Mouse (Mus musculus) myocyte (in vitro differentiated cells): ENCODE measurements at regions not wholly inside any gene's neighbourhood (a gene's known extent, or its start where the extent isn't known, plus 50 kb on each side); places are given as distances from the start of the nearest gene placed in this dataset.

ENCODE experiments used
- E2F4 ChIP-seq: IDR thresholded peaks from one replicate; pipeline ENCODE4 v1.6.1; 2011; ENCODE audit warnings: mild to moderate bottlenecking, control low read depth, moderate library complexity; ENCODE audit not compliant: insufficient read depth
- POLR2A ChIP-seq: IDR thresholded peaks from one replicate; pipeline ENCODE4 v1.6.1; 2011; ENCODE audit warnings: low read depth, mild to moderate bottlenecking, control low read depth, moderate library complexity; ENCODE audit not compliant: insufficient read length
- POLR2AphosphoS2 ChIP-seq: IDR thresholded peaks from one replicate; pipeline ENCODE4 v1.6.1; 2011; ENCODE audit warnings: low read depth, control low read depth; ENCODE audit not compliant: insufficient read length
- TCF12 ChIP-seq: IDR thresholded peaks from one replicate; pipeline ENCODE4 v1.6.1; 2011; ENCODE audit warnings: mild to moderate bottlenecking, control low read depth; ENCODE audit not compliant: poor library complexity, insufficient read depth, severe bottlenecking
- TCF3 ChIP-seq: IDR thresholded peaks from one replicate; pipeline ENCODE4 v1.6.1; 2011; ENCODE audit warnings: low read depth, control low read depth; ENCODE audit not compliant: insufficient read length
- USF1 ChIP-seq: IDR thresholded peaks from one replicate; pipeline ENCODE4 v1.6.1; 2011; ENCODE audit warnings: low read depth, mild to moderate bottlenecking, control low read depth, moderate library complexity

DNA sequence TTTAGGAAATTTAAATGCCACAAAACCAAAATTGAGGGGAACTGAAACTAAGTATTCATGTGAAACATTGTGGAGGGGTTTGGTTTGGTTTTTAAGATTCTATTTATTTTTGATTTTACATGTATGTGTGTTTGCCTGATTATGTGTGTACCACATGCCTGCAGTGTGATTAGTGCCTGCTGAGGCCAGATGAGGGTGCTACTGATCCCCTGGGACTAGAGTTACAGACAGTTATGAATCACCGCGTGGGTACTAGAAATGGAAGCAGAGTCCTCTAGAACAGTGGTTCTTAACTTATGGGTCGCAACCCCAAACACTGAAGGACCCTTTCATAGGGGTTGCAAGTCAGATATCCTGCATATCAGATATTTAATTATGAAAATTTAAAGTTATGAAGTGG lies 54.0 kb upstream of the Nfe2l3 start:
- TF ChIP-seq POLR2A, result no peak
- TF ChIP-seq USF1, result no peak
- no peak for TF ChIP-seq POLR2AphosphoS2
- no peak for TF ChIP-seq E2F4
- no peak for TF ChIP-seq TCF3
- TF ChIP-seq TCF12, result no peak
